Mouse (Mus musculus) CH12.LX (cell line): ENCODE results near the gene Palm2.

Experiments
- CTCF ChIP-seq, 2 experiments: IDR thresholded peaks in 1 of 2; conservative IDR thresholded peaks in 1 of 2; 2 replicates each; pipeline ENCODE4 v1.5.1; 2011 to 2012; ENCODE audit warnings: low read depth in 2 of 2, low read length in 2 of 2, improper control_type of control experiment in 1 of 2, inconsistent platforms in 1 of 2, mild to moderate bottlenecking in 1 of 2, moderate library complexity in 1 of 2
- GABPA ChIP-seq: IDR thresholded peaks from 2 replicates; pipeline ENCODE4 v1.6.1; 2012; ENCODE audit warnings: low read depth, low read length, improper control_type of control experiment, inconsistent platforms; ENCODE audit not compliant: insufficient replicate concordance
- MAFK ChIP-seq: IDR thresholded peaks from 2 replicates; pipeline ENCODE4 v1.6.1; 2011; ENCODE audit warnings: low read length, improper control_type of control experiment; ENCODE audit not compliant: insufficient replicate concordance
- POLR2A ChIP-seq: IDR thresholded peaks from 2 replicates; pipeline ENCODE4 v1.6.1; 2011; ENCODE audit warnings: low read depth, mild to moderate bottlenecking, improper control_type of control experiment, low read length
- TCF12 ChIP-seq: IDR thresholded peaks from 2 replicates; pipeline ENCODE4 v1.6.1; 2014; ENCODE audit warnings: low read depth, mild to moderate bottlenecking, inconsistent platforms, low read length, improper control_type of control experiment

DNA sequence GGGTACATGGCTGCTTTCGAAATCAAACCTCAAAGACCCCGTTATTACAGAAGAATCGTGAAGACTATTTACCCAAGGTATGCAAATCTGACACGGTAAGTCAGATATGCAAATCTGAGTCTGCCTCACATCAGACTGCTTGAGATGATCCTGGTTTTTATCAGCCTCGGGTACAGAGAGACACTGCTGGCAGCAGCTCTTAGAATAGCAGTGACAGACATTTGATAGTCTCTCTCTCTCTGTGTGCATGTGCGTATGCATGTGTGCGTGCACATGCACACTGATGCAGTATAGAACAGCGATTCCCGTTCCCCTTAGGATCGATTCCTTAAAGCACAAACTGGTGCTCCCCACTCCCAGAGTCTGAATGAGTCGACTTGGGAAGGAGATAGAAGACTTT is 142.0 kb downstream of the Palm2 start:
- TF ChIP-seq CTCF (conservative IDR thresholded peaks at IDR 0.05 in 1 of 2, IDR thresholded peaks at IDR 0.05 in 1 of 2; ENCODE audit: low read depth in 2 of 2, low read length in 2 of 2) (no peak), POLR2A (no peak), MAFK (no peak), TCF12 (no peak), GABPA (no peak)
